Mouse (Mus musculus) intestine, postnatal 0 days (tissue): ENCODE data around the gene Lpar3. TPM values are rescaled to one million over a fixed set of nuclear protein-coding genes. Genes with fewer than 3 reads are reported as not detected.
A peak's percentile ranks its signal among the peaks of the same experiment; 100 is the strongest.

ENCODE experiments used
- ATAC-seq: fragments of 200-750 bp; cut with Nextera tagmentation; 2 replicates; pipeline ENCODE4 v1.8.0; 2017; ENCODE audit warnings: mild to moderate bottlenecking, moderate TSS enrichment, moderate library complexity
- H3K27ac ChIP-seq: fragments of 300-500 bp; sonication (generic); 2 replicates; pipeline ENCODE4 v1.5.1; 2014; ENCODE audit warnings: mild to moderate bottlenecking, low read depth, low read length, moderate library complexity
- H3K27me3 ChIP-seq: fragments of 300-500 bp; sonication (generic); replicated peaks from 2 replicates; pipeline ENCODE4 v1.6.1; 2014; ENCODE audit warnings: low read length, mixed read lengths; ENCODE audit not compliant: control insufficient read depth, insufficient read depth
- H3K36me3 ChIP-seq: fragments of 300-500 bp; sonication (generic); 2 replicates; pipeline ENCODE4 v1.6.1; 2014; ENCODE audit warnings: mild to moderate bottlenecking, moderate library complexity; ENCODE audit not compliant: control insufficient read depth, insufficient read depth
- H3K4me1 ChIP-seq: fragments of 300-500 bp; sonication (generic); replicated peaks from 2 replicates; pipeline ENCODE4 v1.6.1; 2014; ENCODE audit warnings: antibody characterized with exemption, low read length, mixed read lengths; ENCODE audit not compliant: control insufficient read depth, insufficient read depth
- H3K4me2 ChIP-seq: fragments of 300-500 bp; sonication (generic); replicated peaks from 2 replicates; pipeline ENCODE4 v1.6.1; 2014; ENCODE audit warnings: low read depth, mild to moderate bottlenecking, moderate library complexity
- H3K4me3 ChIP-seq: fragments of 300-500 bp; sonication (generic); 2 replicates; pipeline ENCODE4 v1.5.1; 2014; ENCODE audit warnings: low read depth, low read length
- H3K9ac ChIP-seq: fragments of 300-500 bp; sonication (generic); 2 replicates; pipeline ENCODE4 v1.6.1; 2014; ENCODE audit warnings: mild to moderate bottlenecking, low read depth, low read length
- H3K9me3 ChIP-seq: fragments of 300-500 bp; sonication (generic); 2 replicates; pipeline ENCODE4 v1.6.1; 2016; ENCODE audit warnings: mixed run types; ENCODE audit not compliant: control insufficient read depth
- CTCF ChIP-seq: sonication (generic); IDR thresholded peaks from 2 replicates; pipeline ENCODE4 v1.5.1; 2016; ENCODE audit warnings: low read depth, mild to moderate bottlenecking, control low read depth, antibody characterized with exemption, moderate library complexity
- WGBS: fragments of 180-500 bp; shearing (Covaris S2); extraction: QIAGEN DNeasy Blood & Tissue Kit; methylation state at CpG from one replicate; pipeline ENCODE4 v1.1.7; 2014; 5-methylcytosine and 5-hydroxymethylcytosine counted together
- polyA plus RNA-seq: library from polyadenylated mRNA; unstranded; fragments of >200 nt; fragmentation: Nextera tagmentation; extraction: Ambion mirVana; gene quantifications from 2 replicates; pipeline ENCODE4 v1.2.1, GENCODE M21; 2015

Gene Lpar3
- 10.7 TPM in 2 replicates for polyA plus RNA-seq

DNA sequence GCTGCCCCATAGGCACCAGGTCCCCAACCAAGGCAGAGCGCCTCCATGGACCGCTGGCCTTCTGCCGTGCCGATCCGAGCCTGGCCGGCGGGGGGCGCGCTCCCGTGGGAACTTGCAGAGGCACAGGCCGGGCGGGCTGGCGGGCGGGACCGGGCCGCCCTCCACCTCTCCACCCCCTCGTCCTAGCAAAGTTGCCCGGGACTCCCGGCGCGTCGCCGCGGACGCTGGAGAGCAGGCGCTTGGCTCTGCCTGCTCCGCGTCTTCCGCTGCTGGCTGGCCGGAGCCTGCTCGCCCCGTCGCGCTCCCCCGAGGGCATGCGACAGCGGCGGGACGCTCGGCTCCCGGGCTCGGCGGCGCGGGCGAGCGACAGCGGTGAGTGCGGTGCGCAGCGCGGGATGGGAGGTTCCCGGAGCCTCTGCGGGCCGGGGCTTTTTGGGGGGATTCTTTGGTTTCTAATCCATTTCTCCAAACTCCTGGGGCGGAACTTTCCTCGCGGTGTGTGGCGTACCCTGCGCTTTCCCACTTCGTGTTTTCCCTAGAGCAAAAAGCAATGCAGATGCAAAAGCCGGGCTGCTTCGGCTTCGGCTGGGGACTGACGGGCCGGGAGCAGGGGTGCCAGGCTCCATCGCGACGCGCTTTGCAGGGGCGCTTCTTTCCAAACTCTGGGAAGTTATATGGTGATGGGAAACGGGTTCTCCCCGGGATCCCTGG lies at the start of gene Lpar3:
Gene Lpar3, plus strand, starts transcription at position 188 of the 711 bp plus-strand sequence.
- Histone ChIP-seq H3K9ac (peak within 1 kb of the TSS; percentile 53), H3K4me3 (peak within 1 kb of the TSS; percentile 56), H3K4me1 (0 out of 2 replicates have a peak, but pooled peaks cover 8% of the 10 kb centered on the region), H3K4me2 (peak within 1 kb of the TSS; percentile 87), H3K27me3 (peaks cover 12% of the 10 kb centered on the region), H3K27ac (peak within 1 kb of the TSS; percentile 43; the same call in 1 of the 2 replicates), H3K9me3 (no peaks in the 10 kb centered on the region), H3K36me3 (no peaks in the 10 kb centered on the region)
- TF ChIP-seq CTCF, result peak; percentile 86
- ATAC-seq, result peak; percentile 83
- under 1% methylated on average over 72 of the region's 73 CpGs for WGBS

- Histone ChIP-seq H3K4me3 (no peak overlapping the region), H3K27me3 (no peaks in the 10 kb centered on the region), H3K9ac (no peak overlapping the region), H3K27ac (no peak overlapping the region), H3K9me3 (no peaks in the 10 kb centered on the region), H3K4me2 (no peak overlapping the region), H3K36me3 (0 out of 2 replicates have a peak, but pooled peaks cover 3% of the 10 kb centered on the region), H3K4me1 (no peaks in the 10 kb centered on the region)
- no peak for ATAC-seq
- no peak for TF ChIP-seq CTCF
- WGBS, result 88% methylated on average over 5 of the region's 5 CpGs
Observed at GRCm38 (mm10) chr3:146173030-146173429, 47.7 kb upstream of the Lpar3 start.

DNA sequence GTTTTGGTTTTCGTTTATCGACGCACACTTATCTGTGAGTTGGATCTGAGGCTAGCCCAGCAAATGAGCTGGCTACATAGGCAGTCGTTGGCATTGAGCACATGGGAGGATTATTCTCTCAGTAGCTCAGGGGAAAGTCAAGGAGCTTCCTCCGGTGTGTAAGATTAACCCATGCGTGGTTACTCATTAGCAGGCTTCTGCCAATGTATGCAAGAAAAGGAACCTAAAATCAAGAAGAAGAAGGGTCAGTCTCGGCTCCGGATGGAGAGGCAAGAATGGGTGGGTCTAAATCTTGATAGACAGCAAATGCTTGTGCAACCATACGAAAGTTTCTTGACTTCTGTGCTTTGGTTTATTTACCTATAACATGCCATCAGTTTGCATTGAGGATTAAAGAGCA lies 46.5 kb upstream of the Lpar3 start:
- no peak for ATAC-seq
- no peak overlapping the region for H3K4me2 ChIP-seq
- H3K4me1 ChIP-seq, result no peaks in the 10 kb centered on the region
- H3K36me3 ChIP-seq, result 0 out of 2 replicates have a peak, but pooled peaks cover 3% of the 10 kb centered on the region
- 56% methylated on average over 9 of the region's 9 CpGs for WGBS
- TF ChIP-seq CTCF, result no peak
- no peak overlapping the region for H3K4me3 ChIP-seq
- no peak overlapping the region for H3K27ac ChIP-seq
- no peaks in the 10 kb centered on the region for H3K27me3 ChIP-seq
- no peaks in the 10 kb centered on the region for H3K9me3 ChIP-seq
- no peak overlapping the region for H3K9ac ChIP-seq

GRCm38 (mm10) chr3:146177295-146177694 lies 43.5 kb upstream of the Lpar3 start:
- no peak overlapping the region for H3K4me3 ChIP-seq
- no peaks in the 10 kb centered on the region for H3K9me3 ChIP-seq
- peak overlapping the region; percentile 51; the same call in 1 of the 2 replicates for H3K4me2 ChIP-seq
- 66% methylated on average over 7 of the region's 7 CpGs for WGBS
- no peak overlapping the region for H3K9ac ChIP-seq
- H3K36me3 ChIP-seq, result 0 out of 2 replicates have a peak, but pooled peaks cover 3% of the 10 kb centered on the region
- no peak for TF ChIP-seq CTCF
- no peaks in the 10 kb centered on the region for H3K27me3 ChIP-seq
- no peak for ATAC-seq
- no peak overlapping the region for H3K27ac ChIP-seq
- H3K4me1 ChIP-seq, result no peaks in the 10 kb centered on the region

DNA sequence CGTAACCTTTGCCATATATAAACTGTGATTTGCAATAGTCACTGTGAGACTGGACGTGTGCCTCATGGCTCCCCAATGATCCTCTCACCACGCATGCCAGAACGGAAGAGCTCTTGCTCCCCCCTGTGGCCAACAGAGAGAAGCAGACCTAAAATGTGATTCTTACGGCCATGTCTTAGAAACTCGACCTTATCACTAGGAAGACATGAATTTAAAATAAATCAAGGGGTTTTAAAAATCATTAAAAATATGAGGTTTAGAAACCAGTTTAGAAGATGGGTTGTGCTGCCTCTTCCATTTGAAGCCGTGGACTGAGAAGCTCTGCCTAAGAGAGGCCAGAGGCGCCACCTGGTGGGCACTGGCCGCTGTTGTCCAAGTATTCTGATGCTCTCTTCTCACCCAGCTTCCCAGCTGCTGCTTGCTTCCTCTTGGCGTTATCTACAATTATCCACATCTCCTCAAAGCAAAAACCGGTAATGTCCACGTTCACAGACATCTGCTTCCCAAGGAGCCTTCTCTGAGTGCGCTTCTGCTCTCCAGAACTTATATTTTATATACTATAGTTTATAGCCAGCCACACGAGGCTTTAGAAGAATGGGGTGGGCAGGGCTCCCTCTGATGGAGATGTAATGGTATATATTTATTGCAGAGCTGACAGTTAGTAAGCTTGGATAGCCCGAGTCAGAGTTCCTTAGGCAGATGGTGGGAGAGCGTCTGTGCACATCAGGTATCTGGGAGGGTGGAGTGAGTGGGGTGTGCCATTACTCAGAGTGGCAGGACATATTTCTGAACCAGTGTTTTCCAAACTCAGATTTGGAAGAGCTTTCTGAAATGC lies 42.8 kb upstream of the Lpar3 start:
- H3K27ac ChIP-seq, result no peak overlapping the region
- H3K9ac ChIP-seq, result no peak overlapping the region
- H3K9me3 ChIP-seq, result no peaks in the 10 kb centered on the region
- peak overlapping the region; percentile 6; the same call in 1 of the 2 replicates for H3K4me3 ChIP-seq
- no peaks in the 10 kb centered on the region for H3K4me1 ChIP-seq
- 0 out of 2 replicates have a peak, but pooled peaks cover 3% of the 10 kb centered on the region for H3K36me3 ChIP-seq
- TF ChIP-seq CTCF, result peak; percentile 87
- no peaks in the 10 kb centered on the region for H3K27me3 ChIP-seq
- 8% methylated on average over 16 of the region's 16 CpGs for WGBS
- peak overlapping the region; percentile 51 for H3K4me2 ChIP-seq
- peak; percentile 70 for ATAC-seq

GRCm38 (mm10) chr3:146180341-146180740 lies 40.4 kb upstream of the Lpar3 start:
- 0 out of 2 replicates have a peak, but pooled peaks cover 6% of the 10 kb centered on the region for H3K36me3 ChIP-seq
- H3K9ac ChIP-seq, result no peak overlapping the region
- no peak for TF ChIP-seq CTCF
- ATAC-seq, result no peak
- no peaks in the 10 kb centered on the region for H3K4me1 ChIP-seq
- 46% methylated on average over 2 of the region's 2 CpGs for WGBS
- H3K27ac ChIP-seq, result no peak overlapping the region
- H3K4me3 ChIP-seq, result no peak overlapping the region
- H3K27me3 ChIP-seq, result no peaks in the 10 kb centered on the region
- H3K4me2 ChIP-seq, result no peak overlapping the region
- no peaks in the 10 kb centered on the region for H3K9me3 ChIP-seq
